Mouse (Mus musculus): Measurements from ENCODE around the gene Tpsb2.

Tpsb2 gene

DNA sequence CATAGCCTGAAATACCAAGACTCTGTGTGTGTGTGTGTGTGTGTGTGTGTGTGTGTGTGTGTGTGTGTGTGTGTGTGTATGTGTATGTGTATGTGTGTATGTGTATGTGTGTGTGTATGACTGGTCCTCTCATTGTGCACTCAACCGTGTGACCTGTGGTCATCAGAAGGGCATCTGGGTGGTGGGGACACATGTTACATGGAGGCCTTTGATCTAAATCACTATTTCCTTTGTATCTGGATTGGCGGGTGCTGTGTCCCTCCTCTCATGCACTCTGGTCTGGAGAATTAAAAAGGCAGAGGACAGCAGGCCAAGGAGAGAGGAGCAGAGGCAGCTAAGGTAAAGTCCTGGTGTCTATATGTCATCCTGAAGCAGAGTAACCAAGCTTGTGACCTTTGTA, at the start of gene Tpsb2:
TSS of gene Tpsb2 (plus strand) at position 301 of the 400 bp plus-strand sequence.
- DNase-seq (ENCODE audit: low read depth, low spot score), result no peak

DNA sequence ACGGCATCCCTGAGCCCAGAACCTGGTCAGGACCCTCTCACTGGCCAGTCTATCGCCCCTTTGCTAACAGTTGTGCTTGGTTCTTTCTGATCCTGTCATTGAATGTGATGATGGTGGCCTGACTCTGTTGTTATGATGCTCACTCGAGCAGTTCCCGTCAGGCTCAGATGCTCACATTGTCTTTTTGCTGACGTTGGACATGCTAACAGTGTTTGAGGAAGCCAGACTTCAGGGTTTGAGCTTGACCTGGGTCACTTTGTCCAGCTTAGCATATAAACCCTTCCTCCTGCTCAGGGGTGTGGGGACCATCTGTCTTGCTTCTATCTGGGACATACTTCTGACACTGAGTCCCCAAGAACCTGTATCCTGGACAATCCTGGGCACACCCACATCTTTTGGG, 47.8 kb upstream of the Tpsb2 start, which contains the start of gene Prss29:
TSS of gene Prss29 (plus strand) at position 301 of the 400 bp plus-strand sequence.
- DNase-seq (ENCODE audit: low read depth, low spot score), result no peak

DNA sequence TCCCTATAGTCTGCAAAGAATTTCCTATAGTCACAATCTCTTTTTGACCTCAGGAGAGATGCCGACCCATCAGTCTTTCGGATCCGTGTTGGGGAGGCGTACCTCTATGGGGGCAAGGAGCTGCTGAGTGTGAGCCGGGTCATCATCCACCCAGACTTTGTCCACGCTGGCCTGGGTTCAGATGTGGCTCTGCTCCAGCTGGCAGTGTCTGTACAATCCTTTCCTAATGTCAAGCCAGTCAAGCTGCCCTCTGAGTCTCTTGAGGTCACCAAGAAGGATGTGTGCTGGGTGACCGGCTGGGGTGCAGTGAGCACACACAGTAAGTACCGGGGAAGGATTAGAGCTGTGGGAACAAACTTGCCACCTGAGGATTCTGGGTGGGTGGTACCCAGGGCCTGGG, 45.3 kb upstream of the Tpsb2 start:
- DNase-seq (ENCODE audit: low read depth, low spot score), result no peak

DNA sequence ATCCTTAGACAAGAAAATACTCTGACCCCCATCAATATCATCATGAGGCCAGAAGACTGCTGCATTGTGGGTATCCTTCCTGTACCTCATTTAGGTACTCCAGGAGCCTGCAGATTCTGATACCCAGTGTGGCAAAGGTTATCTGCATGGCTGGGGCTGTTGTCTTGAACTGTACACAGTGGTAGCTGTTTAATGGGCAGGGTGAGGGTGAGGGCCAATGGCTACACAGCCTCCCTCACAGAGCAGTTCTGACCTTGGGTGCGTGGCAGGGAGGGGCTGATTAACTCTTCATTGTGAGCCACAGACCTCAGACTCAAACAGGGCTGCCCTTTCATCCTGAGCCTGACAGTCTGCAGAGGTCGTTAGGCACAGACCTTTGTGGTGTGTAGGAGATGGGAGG, 43.2 kb upstream of the Tpsb2 start:
- DNase-seq (ENCODE audit: low read depth, low spot score), result no peak

DNA sequence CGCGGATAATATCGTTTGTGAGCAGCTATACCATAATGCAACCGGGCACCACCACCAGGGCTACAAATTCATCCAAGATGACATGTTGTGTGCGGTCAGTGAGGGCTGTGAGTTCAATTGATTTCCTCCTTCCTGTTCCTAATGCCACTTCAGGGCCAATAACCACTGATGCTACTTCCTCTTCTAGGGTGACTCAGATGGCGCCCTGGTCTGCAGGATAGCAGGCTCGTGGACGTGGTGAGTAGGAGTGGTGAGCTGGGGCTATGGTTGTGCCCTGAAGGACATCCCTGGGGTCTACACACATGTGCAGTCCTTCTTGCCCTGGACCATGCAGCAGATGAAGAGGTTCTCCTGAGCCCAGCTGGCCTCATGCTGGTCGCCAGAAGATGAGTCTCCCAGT, 33.8 kb upstream of the Tpsb2 start:
- DNase-seq (ENCODE audit: low read depth, low spot score), result no peak

DNA sequence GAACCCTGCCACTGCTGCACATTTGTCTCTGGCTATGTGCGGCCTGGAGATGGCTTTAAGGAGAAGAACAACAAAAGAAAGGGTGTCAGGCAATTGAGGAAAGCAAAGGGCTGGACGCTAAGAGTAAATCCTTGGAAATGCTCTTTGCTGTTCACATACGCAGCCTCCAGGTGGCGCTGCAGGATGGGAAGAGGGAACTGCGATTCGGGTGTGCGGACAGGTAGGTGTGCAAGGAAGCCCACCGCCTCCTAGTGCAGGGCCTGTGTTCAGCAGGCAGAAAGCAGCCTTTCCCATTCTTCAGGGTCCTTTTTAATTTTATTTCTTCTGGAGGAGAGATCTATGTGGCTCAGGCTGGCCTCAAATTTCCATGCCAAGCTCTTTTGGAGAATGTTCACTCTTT, 32.2 kb upstream of the Tpsb2 start:
- DNase-seq (ENCODE audit: low read depth, low spot score), result peak; percentile 85

DNA sequence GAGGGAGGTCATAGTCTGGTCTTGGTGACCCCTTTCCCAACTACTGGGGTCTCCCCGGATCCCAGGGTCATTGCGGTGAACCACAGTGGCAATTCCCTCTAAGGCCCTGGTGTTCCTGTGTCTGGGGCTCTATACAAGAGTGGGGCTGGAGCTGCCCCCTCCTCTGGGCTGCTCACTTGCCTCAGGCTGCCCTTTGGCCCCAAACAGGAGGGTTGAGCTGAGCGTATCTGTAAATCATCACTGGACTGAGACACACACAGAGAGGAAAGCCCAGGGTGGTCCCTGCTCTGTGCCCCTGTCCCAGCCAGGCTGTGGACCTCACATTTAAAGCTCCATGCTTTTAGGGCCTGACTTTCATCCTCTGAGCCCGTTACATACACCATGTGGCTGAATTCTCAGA, 27.9 kb upstream of the Tpsb2 start:
- no peak for DNase-seq (ENCODE audit: low read depth, low spot score)

DNA sequence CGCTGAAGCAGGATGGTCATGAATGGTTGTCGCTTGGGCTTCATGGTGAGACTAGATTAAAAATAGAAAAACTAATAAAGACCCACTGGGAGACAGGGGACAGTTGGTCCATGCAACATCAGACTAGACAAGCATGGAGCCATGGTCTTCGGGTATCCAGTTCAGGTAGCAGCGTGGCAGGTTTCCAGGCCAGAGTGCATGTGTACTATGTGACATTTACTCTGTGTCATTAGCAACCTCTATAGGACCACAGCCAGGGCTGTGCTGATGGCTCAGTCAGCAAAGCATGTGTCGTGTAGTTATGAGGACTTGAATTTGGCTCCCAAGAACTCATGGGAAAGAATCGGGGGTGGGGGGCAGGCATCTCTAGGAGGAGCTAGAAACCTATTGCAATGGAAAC, 26.1 kb upstream of the Tpsb2 start:
- DNase-seq (ENCODE audit: low read depth, low spot score), result no peak

DNA sequence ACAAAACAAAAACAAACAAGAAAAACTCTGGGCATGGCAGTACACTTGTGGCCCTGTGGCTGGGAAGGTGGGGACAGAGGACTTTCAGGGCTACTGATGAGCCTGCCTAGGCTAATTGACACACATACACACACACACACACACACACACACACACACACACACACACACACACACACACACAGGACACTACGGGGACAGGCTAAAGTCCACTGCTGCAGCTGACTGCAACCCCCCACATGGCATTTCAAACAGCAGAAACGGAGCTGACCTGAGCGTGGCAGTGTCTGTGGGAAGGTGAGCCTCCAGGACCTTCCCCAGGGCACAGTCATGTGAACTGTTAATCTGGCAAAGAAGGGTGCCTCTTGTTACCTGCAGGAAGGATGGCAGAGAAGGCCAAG, 24.6 kb upstream of the Tpsb2 start:
- no peak for DNase-seq (ENCODE audit: low read depth, low spot score)

DNA sequence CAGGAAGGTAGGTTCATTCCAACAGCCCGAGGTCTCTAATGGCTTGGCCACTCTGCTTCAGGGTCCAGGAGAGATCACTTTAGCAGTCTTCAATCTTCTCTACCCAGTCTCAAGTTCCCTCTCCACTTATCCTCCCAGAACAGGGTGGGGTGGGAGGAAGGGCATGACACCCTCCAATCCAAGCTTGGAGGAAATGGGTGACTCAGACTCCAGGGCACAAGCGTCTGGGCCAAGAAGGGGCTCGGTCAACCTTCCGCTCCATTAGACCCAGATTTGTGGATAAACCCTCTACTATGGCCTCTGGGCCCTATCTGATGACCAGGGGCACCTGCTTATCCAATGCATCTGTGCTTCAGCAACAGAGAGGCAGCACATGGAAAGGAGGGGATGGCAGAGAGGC, 20.6 kb upstream of the Tpsb2 start, which contains the start of gene Tpsab1:
TSS of gene Tpsab1 (minus strand) at position 101 of the 400 bp plus-strand sequence.
- no peak for DNase-seq (ENCODE audit: low read depth, low spot score)

DNA sequence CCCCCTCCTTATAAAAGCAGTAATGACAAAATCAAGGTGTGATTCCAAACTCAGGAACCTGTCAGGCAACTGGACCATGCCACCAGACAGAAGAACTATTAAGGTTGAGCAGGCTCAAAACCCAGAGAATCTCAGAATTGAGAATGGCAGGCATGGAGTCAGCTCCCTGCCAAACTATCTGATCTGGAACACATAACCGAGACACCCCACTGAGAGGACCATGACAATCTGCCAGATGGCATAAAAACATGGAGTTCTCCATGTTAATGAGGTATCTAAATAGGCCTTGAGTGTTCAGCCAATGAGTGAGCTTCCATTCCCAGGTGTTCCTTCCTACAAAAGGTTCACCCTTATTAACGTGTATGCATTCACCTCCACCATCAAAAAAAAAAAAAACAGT, 4.8 kb upstream of the Tpsb2 start:
- no peak for DNase-seq (ENCODE audit: low read depth, low spot score)

DNA sequence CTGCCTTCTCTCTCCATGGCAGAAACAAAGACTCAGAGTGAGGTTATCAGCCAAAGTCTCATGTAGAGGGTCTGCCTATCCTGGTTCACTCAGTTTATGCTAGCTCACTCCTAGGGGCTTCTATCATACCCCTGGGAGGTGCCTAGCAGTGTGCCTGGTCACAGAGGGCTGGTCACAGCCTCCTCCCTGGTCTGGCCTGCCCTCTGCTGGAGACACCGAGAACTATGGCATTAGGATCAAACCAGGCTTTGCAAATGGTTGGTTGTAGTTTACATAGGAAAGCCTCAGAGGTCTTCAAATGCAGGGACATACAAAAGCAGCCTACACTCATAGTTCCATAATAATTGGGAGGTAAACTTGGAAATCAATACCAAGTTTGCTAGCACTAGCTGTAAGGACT, 2.4 kb upstream of the Tpsb2 start:
- peak; percentile 59 for DNase-seq (ENCODE audit: low read depth, low spot score)

DNA sequence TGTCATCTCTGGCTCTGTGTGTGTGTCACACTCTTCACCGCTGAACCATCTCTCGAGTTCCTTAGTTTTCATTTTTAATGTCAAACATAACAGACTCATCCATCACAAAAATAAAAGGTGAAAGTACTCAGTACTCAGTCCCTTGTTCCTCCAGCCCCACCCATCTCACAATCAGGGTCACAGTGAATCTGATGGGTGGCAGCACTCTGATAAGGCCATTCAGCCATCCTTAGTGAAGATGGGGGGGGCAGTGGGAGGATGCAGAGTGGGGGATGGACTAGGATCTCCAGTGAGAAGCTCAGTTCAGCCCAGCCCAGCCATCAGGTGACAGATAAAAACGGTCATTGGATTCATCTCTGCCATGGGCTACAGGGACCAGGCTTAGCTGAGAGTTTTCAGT, 2.9 kb downstream of the Tpsb2 start, which contains the start of gene Tpsg1:
TSS of gene Tpsg1 (plus strand) at position 301 of the 400 bp plus-strand sequence.
- no peak for DNase-seq (ENCODE audit: low read depth, low spot score)

DNA sequence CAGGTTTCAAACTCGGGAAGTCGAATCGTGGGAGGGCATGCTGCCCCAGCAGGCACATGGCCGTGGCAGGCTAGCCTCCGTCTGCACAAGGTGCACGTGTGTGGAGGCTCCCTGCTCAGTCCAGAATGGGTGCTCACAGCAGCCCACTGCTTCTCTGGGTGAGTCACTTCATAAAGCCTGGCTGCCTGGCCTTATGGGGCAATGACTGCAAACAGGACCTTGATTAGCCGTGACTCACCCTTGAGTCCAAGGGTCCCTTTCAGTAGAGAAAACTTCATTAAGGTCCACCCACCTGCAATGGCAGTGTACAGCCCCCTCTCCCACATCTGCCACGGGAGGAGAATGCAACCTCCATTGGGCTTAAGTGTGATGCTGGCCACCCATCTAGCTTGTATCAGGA, 6.4 kb downstream of the Tpsb2 start:
- no peak for DNase-seq (ENCODE audit: low read depth, low spot score)

DNA sequence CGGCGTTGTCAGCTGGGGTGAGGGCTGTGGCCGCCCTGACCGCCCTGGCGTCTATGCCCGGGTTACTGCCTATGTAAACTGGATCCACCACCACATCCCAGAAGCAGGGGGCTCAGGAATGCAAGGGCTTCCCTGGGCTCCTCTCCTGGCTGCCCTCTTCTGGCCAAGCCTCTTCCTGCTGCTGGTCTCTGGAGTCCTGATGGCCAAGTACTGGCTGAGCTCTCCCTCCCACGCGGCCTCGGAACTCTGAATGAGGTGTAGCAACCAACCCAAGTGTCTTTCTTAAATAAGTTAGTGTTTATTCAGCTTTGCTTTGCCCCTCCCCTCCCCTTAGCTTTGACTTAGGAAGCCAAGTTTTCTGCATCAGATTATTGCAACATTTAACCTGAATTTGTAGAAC, 7.9 kb downstream of the Tpsb2 start:
- DNase-seq (ENCODE audit: low read depth, low spot score), result peak; percentile 20

DNA sequence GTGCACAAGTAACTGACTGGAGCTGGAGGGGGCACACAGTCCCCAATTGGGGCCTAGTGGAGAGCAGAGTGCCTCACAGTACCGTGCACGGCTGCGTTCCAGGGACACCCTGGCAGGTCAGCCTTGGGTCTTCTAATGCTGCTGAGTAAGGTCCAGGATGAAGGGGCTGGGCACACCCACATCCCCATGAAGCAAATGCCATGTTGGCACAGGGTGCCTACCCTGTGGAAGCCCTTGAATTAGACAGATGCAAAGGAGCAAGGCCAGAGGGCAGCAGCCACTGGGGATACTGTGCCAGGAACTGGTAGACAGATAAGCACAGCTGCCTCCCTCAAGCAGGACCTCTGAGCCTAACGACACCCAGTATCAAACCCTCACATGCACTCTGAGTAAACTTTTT, 28.4 kb downstream of the Tpsb2 start:
- DNase-seq (ENCODE audit: low read depth, low spot score), result no peak

DNA sequence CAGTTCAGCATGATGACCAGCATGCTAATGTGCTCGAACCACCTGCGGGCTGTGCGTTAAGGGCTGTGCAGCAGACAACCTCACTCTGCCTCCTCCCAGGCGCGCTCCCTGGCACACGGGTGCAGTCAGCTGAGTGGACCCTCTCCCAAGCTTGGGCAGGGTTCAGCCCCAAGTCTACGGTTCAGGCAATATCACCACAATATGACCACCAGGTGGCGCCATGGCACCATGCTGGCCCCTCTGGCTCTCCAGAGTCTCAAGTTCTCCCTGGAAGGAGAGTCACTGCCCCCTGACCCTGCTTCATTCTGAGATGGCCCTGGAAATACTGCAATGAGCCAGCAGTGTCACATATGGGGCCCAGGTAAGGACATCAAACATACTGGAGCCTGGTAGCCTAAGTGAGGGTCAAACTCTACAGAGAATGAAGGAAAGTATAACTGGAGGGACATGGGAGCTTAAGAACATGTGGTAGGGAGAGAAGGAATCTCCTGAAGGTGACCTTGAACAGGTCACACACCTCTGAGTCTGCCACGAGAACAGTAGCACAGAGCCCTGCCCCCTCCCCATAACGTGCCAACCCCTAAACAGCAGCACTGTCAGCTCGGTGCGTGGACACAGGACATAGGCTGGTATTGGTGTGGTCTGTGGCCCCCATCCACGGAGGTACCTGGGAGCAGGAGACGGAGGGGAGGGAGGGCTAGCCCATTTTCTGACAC, 31.9 kb downstream of the Tpsb2 start:
- peak; percentile 80 for DNase-seq (ENCODE audit: low read depth, low spot score)

DNA sequence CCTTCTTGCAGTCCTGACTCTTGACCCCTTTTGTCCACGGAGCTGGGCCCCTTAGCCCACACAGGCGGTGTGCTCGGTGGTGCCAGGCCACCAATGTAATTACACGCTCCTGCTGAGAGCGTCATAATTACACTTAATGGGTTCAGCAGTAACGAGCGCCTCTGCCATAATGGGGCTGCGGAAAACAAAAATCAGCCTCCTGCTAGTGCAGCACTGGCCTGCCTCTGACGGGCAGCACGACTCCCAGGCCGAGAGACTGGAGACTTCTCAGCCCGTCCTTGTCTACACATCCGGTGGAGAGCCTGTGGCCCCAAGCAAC, 32.4 kb downstream of the Tpsb2 start:
- DNase-seq (ENCODE audit: low read depth, low spot score), result no peak

DNA sequence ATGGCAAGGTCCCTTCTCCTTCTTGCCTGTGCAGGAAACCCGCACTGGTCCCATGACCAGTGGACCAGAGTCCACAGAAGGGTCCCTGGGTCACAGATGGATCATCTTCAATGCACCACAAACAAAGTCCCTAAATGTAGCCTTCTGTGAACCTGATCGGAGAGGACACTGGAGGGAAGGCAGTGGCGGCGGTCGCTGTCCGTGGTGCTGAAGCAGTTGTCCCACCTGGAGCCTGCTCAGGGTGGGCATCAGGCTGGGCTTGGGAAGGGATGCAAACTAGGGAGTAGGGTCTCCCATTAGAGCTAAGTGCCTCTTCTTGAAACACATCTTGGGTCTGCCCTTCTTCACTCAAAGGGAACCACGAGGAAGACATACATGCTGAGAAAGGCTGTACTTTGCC, 34.3 kb downstream of the Tpsb2 start:
- peak; percentile 45 for DNase-seq (ENCODE audit: low read depth, low spot score)

DNA sequence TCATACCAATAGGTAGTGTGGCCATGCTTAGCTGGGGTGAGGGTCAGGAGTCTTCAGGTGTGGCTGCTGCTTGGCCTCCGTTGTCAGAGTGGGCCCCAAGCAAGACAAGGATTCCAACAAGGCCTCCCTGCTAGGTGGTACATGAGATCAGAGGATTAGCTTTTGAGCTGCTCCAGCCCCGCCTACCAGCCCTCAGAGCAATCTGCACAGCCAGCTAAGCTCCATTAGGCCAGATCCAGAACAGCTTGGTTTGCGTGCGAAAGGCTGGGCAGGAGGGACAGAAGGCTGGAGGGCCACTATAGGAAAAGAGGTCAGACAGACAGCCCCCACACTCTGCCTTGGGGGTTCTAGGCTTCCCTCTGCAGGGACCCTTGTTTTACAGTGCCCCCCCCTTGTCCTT, 35.4 kb downstream of the Tpsb2 start:
- no peak for DNase-seq (ENCODE audit: low read depth, low spot score)

DNA sequence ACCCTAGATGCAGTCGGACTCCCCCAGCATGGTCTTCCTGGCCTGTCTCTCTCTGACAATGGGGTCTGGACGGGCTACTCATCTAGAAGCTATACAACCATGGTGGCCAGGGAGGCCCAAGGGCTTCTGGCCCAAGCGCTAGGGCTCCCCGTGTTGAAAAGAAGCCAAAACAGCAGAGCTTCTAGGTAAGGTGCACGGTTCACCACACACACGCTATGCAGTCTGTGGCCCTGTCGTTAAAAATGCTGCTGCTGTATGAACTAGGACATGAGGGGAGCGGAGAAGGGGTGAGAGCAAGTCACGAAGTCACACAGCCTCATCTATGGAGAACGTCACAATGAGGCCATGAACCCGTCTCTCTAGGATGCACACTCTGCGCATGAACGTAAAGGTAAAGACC, 36.1 kb downstream of the Tpsb2 start:
- no peak for DNase-seq (ENCODE audit: low read depth, low spot score)

DNA sequence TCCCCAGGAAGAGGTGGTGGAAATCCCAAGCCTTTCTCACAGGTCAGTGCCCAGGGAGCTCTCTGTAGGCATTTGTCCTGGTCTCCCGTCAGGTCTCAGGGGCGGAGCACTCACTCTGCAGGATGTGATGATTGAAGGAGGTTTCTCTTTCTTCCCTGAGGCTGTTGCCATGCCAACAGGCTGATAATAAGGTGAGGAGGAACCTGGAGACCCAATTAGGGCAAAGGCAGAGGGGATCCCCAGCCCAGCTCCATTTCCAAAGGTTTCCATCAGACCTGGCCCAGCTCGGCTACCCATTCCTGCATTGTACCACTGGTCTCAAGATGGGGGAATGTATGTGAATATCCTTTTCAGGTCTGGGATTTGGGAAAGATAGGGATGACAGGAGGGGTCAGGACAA, 38.1 kb downstream of the Tpsb2 start:
- DNase-seq (ENCODE audit: low read depth, low spot score), result no peak

DNA sequence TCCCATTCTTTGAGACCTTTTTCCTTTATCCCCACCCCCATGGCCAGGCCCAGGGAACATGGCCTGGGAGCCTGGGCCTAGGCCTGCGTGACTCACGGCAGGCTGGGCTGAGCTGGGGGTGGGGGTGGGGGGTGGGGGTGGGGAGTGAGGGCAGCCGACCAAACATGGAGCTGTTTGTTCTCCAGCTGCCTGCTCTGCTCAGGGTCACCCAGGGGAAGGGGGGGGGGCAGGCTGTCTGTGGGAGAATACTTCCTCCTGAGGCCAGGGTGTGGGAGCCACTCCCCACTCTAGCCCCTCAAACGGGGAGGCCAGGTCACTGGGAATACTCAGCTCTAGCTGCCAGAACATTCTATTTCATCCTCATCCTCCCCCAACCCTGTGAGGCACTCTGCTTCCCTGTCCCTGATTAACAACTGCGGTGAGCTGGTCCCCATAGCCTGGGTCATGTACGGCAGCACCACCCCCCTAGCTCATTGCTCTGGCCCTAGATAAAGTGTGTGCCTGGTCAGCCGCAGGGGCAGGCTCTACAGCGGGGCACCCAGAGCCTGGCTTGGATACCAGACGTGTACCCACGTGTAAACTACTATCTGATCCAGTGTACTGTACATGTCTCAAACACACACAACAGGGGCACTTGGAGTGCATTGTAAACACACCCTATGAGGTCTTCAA, 39.3 kb downstream of the Tpsb2 start:
- DNase-seq (ENCODE audit: low read depth, low spot score), result no peak

Data from R1 (cell line).